Mouse (Mus musculus): ENCODE measurements around the gene Ifi214. TPM values are rescaled to one million over a fixed set of nuclear protein-coding genes. Genes with fewer than 3 reads are reported as not detected.
"Not testable (repeated sequence)": the region's sequence is repeated elsewhere in the genome, so short reads cannot be mapped to it uniquely, and the experiment has no call there.

The Ifi214 gene
- polyA plus RNA-seq (2012; fragmentation: generic; extraction: Trizol): not detected

DNA sequence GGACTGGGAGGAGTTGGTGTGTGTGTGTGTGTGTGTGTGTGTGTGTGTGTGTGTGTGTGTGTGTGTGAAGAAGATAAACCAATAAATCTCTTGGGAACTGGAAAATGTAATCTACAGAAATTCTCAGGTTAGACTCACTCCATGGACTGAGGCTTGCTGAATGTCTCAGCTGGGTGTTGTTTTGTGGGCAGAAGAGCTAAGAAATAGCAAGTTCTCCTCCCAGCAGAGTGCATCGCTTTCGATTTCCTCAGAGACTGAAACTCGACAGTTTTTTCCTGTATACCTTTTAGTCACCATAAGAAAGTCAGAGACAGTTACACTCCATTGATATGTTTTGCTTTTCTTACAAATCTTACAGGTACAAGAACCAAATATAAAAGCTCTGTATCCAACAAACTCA is at the start of gene Ifi214:
Gene Ifi214 (minus strand): TSS at position 167 of the 400 bp plus-strand sequence.
- not testable (repeated sequence) for H3ac ChIP-seq (ENCODE audit: control insufficient read depth, insufficient read length); H3K4me3 ChIP-seq; H3K36me3 ChIP-seq (ENCODE audit: control insufficient read depth, insufficient read depth); H3K79me2 ChIP-seq (ENCODE audit: control insufficient read depth, insufficient read depth); H3K4me2 ChIP-seq (ENCODE audit: low read depth); H3K27me3 ChIP-seq (ENCODE audit: control insufficient read depth, insufficient read depth, insufficient read length)

DNA sequence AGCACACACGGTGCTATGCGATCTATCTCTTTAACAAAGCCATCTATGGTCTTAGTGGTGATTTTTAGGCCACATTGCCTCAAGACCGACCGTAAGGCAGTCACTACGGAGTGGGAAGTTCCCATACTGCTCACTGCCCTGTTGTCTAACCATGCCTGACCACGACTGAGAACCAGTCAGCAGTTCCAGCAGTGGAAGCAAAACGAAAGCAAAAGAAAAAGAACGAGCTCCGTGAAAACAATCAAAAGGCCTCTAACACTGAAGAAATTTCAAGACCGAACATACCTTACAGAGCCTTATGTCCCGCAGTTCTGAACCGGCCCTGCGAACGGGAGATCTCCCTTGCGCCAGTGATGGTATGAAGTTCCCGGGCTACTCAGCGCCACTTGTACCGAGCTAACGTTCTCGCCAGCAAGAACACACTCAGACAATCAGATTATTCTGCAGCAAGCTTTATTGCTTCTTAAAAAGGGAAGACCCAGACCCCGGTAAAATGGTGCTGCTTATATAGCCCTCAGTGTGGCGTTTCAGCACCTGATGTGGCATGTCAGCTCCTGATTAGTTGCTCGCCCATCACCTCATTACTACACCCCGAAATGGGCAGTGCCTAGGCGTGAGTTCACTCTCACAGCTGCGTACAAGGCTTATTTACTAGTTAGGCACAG is 44.3 kb upstream of the Ifi214 start:
- no peaks in the 10 kb centered on the region for H3K79me2 ChIP-seq (ENCODE audit: control insufficient read depth, insufficient read depth)
- no peak overlapping the region for H3K4me2 ChIP-seq (ENCODE audit: low read depth)
- no peak overlapping the region for H3K4me3 ChIP-seq
- no peaks in the 10 kb centered on the region for H3K27me3 ChIP-seq (ENCODE audit: control insufficient read depth, insufficient read depth, insufficient read length)
- no peaks in the 10 kb centered on the region for H3K36me3 ChIP-seq (ENCODE audit: control insufficient read depth, insufficient read depth)
- no peak overlapping the region for H3ac ChIP-seq (ENCODE audit: control insufficient read depth, insufficient read length)
- TF ChIP-seq REST (IDR thresholded peaks at IDR 0.05; ENCODE audit: insufficient read depth, insufficient read length): no peak
- no peak for TF ChIP-seq TCF12 (IDR thresholded peaks at IDR 0.05; ENCODE audit: insufficient read depth, poor library complexity, severe bottlenecking)
- no peak for TF ChIP-seq POLR2A (IDR thresholded peaks at IDR 0.05; ENCODE audit: insufficient read length, low read depth)
- TF ChIP-seq TCF3 (IDR thresholded peaks at IDR 0.05; ENCODE audit: insufficient read length, low read depth): no peak
- no peak for TF ChIP-seq USF1 (IDR thresholded peaks at IDR 0.05; ENCODE audit: low read depth)
- TF ChIP-seq MYOG (IDR thresholded peaks at IDR 0.05; ENCODE audit: control insufficient read depth in 1 of 3, insufficient read depth in 1 of 3, insufficient read length in 2 of 3, low read depth in 2 of 3): no peak
- TF ChIP-seq E2F4 (IDR thresholded peaks at IDR 0.05; ENCODE audit: insufficient read depth): no peak

DNA sequence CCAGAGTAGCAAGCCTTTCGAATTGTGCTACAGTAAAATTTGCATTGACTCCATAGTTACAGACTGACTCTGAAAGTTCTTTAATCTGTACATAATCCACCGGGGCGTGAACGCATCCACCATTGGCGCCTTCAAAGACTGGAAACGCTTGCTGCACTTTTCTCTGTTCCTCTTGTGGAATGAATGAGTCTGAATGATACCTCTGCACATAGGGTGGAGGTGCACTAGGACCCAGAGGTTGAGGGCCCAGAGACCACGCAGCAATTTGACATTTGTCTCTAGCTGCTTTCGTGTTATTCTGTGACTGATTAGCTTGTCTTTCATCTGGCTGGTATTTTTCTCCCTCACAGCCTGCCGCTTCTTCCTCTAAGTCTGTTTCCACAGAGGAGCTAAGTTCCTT is 43.3 kb upstream of the Ifi214 start:
- no peak overlapping the region for H3ac ChIP-seq (ENCODE audit: control insufficient read depth, insufficient read length)
- H3K27me3 ChIP-seq (ENCODE audit: control insufficient read depth, insufficient read depth, insufficient read length): no peaks in the 10 kb centered on the region
- no peak for TF ChIP-seq MYOG (IDR thresholded peaks at IDR 0.05; ENCODE audit: control insufficient read depth in 1 of 3, insufficient read depth in 1 of 3, insufficient read length in 2 of 3, low read depth in 2 of 3)
- no peak for TF ChIP-seq USF1 (IDR thresholded peaks at IDR 0.05; ENCODE audit: low read depth)
- no peak for TF ChIP-seq MYOD1 (IDR thresholded peaks at IDR 0.05; ENCODE audit: control insufficient read depth in 1 of 3, insufficient read length in 2 of 3, low read depth in 2 of 3)
- TF ChIP-seq SRF (IDR thresholded peaks at IDR 0.05; ENCODE audit: control insufficient read depth, insufficient read length, low read depth): no peak
- no peak for TF ChIP-seq POLR2A (IDR thresholded peaks at IDR 0.05; ENCODE audit: insufficient read length, low read depth)
- TF ChIP-seq TCF3 (IDR thresholded peaks at IDR 0.05; ENCODE audit: insufficient read length, low read depth): no peak
- no peak for TF ChIP-seq CEBPB (IDR thresholded peaks at IDR 0.05; ENCODE audit: insufficient read depth, poor library complexity, severe bottlenecking)
- no peak for TF ChIP-seq MAX (IDR thresholded peaks at IDR 0.05; ENCODE audit: low read depth)
- TF ChIP-seq REST (IDR thresholded peaks at IDR 0.05; ENCODE audit: insufficient read depth, insufficient read length): no peak
- TF ChIP-seq TCF12 (IDR thresholded peaks at IDR 0.05; ENCODE audit: insufficient read depth, poor library complexity, severe bottlenecking): no peak
- TF ChIP-seq E2F4 (IDR thresholded peaks at IDR 0.05; ENCODE audit: insufficient read depth): no peak
- no peak for TF ChIP-seq POLR2AphosphoS2 (IDR thresholded peaks at IDR 0.05; ENCODE audit: insufficient read length, low read depth)
- H3K4me2 ChIP-seq (ENCODE audit: low read depth): no peak overlapping the region
- H3K4me3 ChIP-seq: no peak overlapping the region
- no peaks in the 10 kb centered on the region for H3K79me2 ChIP-seq (ENCODE audit: control insufficient read depth, insufficient read depth)
- H3K36me3 ChIP-seq (ENCODE audit: control insufficient read depth, insufficient read depth): no peaks in the 10 kb centered on the region

DNA sequence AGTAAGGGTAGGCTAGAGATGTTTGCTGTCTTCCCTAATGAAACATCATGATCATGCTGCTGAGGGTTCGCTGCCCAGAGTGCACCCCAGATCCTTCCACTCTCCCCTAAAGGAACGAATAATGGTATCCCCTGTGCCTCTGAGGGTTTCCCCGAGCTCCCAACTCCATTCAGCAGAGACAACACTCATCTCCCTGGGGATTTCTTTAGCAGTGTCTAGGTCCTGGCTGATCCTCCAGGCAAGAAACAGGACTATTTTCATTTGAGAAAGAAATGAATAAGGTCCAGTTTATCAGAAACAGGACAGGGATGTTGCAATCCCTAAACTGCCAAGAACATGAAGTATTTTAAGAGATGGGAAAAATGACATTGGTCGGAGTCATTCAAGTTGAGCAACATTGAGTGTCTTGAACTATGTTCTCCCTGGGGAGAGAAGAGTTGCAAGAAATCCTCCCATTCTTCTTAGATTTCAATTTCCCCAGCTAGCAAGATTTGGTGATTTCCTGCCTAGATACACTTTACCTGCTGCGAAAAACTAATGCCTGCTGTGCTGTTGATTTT is 14.8 kb upstream of the Ifi214 start:
- not testable (repeated sequence) for H3K27me3 ChIP-seq (ENCODE audit: control insufficient read depth, insufficient read depth, insufficient read length); H3ac ChIP-seq (ENCODE audit: control insufficient read depth, insufficient read length); H3K4me3 ChIP-seq

DNA sequence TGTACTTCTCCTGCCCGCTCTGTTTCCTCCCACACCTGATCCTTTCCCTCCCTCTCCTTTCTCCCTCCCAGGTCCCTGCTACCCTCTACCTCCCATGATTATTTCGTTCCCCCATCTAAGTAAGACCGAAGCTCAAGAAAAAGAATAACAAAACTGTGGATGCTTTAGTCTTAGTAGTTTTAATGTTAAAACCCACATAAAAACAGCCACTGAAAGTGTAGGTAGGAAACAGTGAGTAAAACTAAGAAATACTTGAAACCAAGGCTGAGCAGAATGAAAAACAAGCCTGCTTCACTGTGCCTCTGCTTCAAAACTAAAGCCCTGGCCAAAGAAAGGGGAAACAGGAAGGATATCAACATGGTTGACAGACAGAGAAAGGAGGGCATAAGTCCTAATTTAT is 13.0 kb upstream of the Ifi214 start:
- not testable (repeated sequence) for H3K4me3 ChIP-seq; H3ac ChIP-seq (ENCODE audit: control insufficient read depth, insufficient read length); H3K27me3 ChIP-seq (ENCODE audit: control insufficient read depth, insufficient read depth, insufficient read length); H3K79me2 ChIP-seq (ENCODE audit: control insufficient read depth, insufficient read depth); H3K36me3 ChIP-seq (ENCODE audit: control insufficient read depth, insufficient read depth); H3K4me2 ChIP-seq (ENCODE audit: low read depth)

More for the DNA sequence above, 14.8 kb upstream of the Ifi214 start:
- H3K4me2 ChIP-seq (ENCODE audit: low read depth); H3K79me2 ChIP-seq (ENCODE audit: control insufficient read depth, insufficient read depth); H3K36me3 ChIP-seq (ENCODE audit: control insufficient read depth, insufficient read depth): not testable (repeated sequence)

DNA sequence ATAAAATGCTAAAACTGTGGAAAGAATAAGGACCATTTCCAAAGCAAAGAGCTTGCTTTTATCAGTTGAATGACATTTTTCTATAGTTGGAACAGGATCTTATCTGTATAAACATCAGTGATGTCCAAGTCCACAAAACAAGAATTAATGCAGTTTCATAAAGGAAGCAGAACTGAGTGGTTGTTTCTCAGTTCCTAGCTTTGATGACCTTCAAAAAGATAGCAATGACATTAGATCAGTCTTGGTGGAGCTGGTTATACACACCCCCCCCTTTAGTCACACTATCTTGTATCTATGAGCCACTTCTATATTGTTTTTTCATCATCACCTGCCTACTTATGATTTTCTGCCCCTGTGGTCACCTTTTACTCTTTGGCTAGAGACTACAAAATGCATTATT is 14.3 kb downstream of the Ifi214 start:
- no peak overlapping the region for H3K4me3 ChIP-seq
- no peaks in the 10 kb centered on the region for H3K27me3 ChIP-seq (ENCODE audit: control insufficient read depth, insufficient read depth, insufficient read length)
- no peak overlapping the region for H3ac ChIP-seq (ENCODE audit: control insufficient read depth, insufficient read length)
- H3K4me2 ChIP-seq (ENCODE audit: low read depth): no peak overlapping the region
- H3K79me2 ChIP-seq (ENCODE audit: control insufficient read depth, insufficient read depth): no peaks in the 10 kb centered on the region
- no peak for TF ChIP-seq CEBPB (IDR thresholded peaks at IDR 0.05; ENCODE audit: insufficient read depth, poor library complexity, severe bottlenecking)
- TF ChIP-seq MAX (IDR thresholded peaks at IDR 0.05; ENCODE audit: low read depth): no peak
- no peak for TF ChIP-seq E2F4 (IDR thresholded peaks at IDR 0.05; ENCODE audit: insufficient read depth)
- no peak for TF ChIP-seq TCF3 (IDR thresholded peaks at IDR 0.05; ENCODE audit: insufficient read length, low read depth)
- no peak for TF ChIP-seq MYOD1 (IDR thresholded peaks at IDR 0.05; ENCODE audit: control insufficient read depth in 1 of 3, insufficient read length in 2 of 3, low read depth in 2 of 3)
- no peak for TF ChIP-seq USF1 (IDR thresholded peaks at IDR 0.05; ENCODE audit: low read depth)
- no peak for TF ChIP-seq REST (IDR thresholded peaks at IDR 0.05; ENCODE audit: insufficient read depth, insufficient read length)
- TF ChIP-seq MYOG (IDR thresholded peaks at IDR 0.05; ENCODE audit: control insufficient read depth in 1 of 3, insufficient read depth in 1 of 3, insufficient read length in 2 of 3, low read depth in 2 of 3): no peak
- TF ChIP-seq POLR2AphosphoS2 (IDR thresholded peaks at IDR 0.05; ENCODE audit: insufficient read length, low read depth): no peak
- no peak for TF ChIP-seq SRF (IDR thresholded peaks at IDR 0.05; ENCODE audit: control insufficient read depth, insufficient read length, low read depth)
- TF ChIP-seq POLR2A (IDR thresholded peaks at IDR 0.05; ENCODE audit: insufficient read length, low read depth): no peak
- H3K36me3 ChIP-seq (ENCODE audit: control insufficient read depth, insufficient read depth): no peaks in the 10 kb centered on the region

DNA sequence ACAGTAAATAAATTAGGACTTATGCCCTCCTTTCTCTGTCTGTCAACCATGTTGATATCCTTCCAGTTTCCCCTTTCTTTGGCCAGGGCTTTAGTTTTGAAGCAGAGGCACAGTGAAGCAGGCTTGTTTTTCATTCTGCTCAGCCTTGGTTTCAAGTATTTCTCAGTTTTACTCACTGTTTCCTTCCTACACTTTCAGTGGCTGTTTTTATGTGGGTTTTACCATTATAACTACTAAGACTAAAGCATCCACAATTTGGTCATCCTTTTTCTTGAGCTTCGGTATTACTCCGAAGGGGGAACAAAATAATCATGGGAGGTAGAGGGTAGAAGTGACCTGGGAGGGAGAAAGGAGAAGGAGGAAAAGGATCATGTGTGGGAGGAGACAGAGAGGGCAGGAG is 25.2 kb downstream of the Ifi214 start:
- not testable (repeated sequence) for H3K27me3 ChIP-seq (ENCODE audit: control insufficient read depth, insufficient read depth, insufficient read length); H3ac ChIP-seq (ENCODE audit: control insufficient read depth, insufficient read length); H3K79me2 ChIP-seq (ENCODE audit: control insufficient read depth, insufficient read depth); H3K36me3 ChIP-seq (ENCODE audit: control insufficient read depth, insufficient read depth); H3K4me2 ChIP-seq (ENCODE audit: low read depth); H3K4me3 ChIP-seq

DNA sequence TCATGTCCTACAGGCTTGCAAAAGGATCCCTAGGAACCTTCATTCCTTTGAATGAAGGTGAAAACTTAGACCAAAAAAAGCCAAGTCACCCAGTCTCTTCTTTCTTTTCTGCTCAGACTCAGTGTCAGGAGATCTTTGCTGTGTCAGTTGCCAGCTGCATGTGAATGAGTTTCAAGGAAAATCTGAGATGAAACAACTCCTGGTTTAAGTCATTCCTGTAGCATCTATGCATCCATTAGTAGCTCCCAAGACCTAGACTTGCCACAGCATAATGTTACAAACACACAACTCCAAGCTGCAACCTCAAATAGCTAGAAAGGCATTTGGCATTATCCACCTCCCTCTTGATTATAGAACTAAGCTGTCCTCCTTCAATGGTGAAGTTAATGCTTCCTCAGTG is 44.3 kb downstream of the Ifi214 start:
- H3K4me3 ChIP-seq; H3K4me2 ChIP-seq (ENCODE audit: low read depth); H3K36me3 ChIP-seq (ENCODE audit: control insufficient read depth, insufficient read depth); H3ac ChIP-seq (ENCODE audit: control insufficient read depth, insufficient read length); H3K79me2 ChIP-seq (ENCODE audit: control insufficient read depth, insufficient read depth); H3K27me3 ChIP-seq (ENCODE audit: control insufficient read depth, insufficient read depth, insufficient read length): not testable (repeated sequence)
